Mouse (Mus musculus) liver, embryonic 13.5 days (tissue): ENCODE results near the gene Il4ra. TPM values are rescaled to one million over a fixed set of nuclear protein-coding genes. Genes with fewer than 3 reads are reported as not detected.

Experiments used
- ATAC-seq: fragments of 200-750 bp; cut with Nextera tagmentation; 2 replicates; pipeline ENCODE4 v1.8.0; 2017; ENCODE audit warnings: low read depth, mild to moderate bottlenecking, moderate number of reproducible peaks, moderate library complexity
- DNase-seq: peaks from one replicate; pipeline ENCODE4 v3.0.0; 2022
- H3K27ac ChIP-seq: fragments of 300-500 bp; sonication (generic); 2 replicates; pipeline ENCODE4 v1.5.1; 2015; ENCODE audit warnings: moderate library complexity, mild to moderate bottlenecking, inconsistent platforms
- H3K27me3 ChIP-seq: fragments of 300-500 bp; sonication (generic); 2 replicates; pipeline ENCODE4 v1.6.1; 2015; ENCODE audit warnings: mild to moderate bottlenecking, inconsistent platforms
- H3K36me3 ChIP-seq: fragments of 300-500 bp; sonication (generic); 2 replicates; pipeline ENCODE4 v1.6.1; 2015; ENCODE audit warnings: mild to moderate bottlenecking, inconsistent platforms
- H3K4me1 ChIP-seq: fragments of 300-500 bp; sonication (generic); replicated peaks from 2 replicates; pipeline ENCODE4 v1.6.1; 2015; ENCODE audit warnings: inconsistent platforms
- H3K4me2 ChIP-seq: fragments of 300-500 bp; sonication (generic); 2 replicates; pipeline ENCODE4 v1.6.1; 2015; ENCODE audit warnings: inconsistent platforms, mild to moderate bottlenecking, moderate library complexity
- H3K4me3 ChIP-seq: fragments of 300-500 bp; sonication (generic); replicated peaks from 2 replicates; pipeline ENCODE4 v1.5.1; 2015; ENCODE audit warnings: mild to moderate bottlenecking, inconsistent platforms
- H3K9ac ChIP-seq: fragments of 300-500 bp; sonication (generic); 2 replicates; pipeline ENCODE4 v1.6.1; 2015; ENCODE audit warnings: mild to moderate bottlenecking, inconsistent platforms
- H3K9me3 ChIP-seq: fragments of 300-500 bp; sonication (generic); replicated peaks from 2 replicates; pipeline ENCODE4 v1.6.1; 2016; ENCODE audit warnings: inconsistent platforms
- WGBS: fragments of 180-500 bp; shearing (Covaris S2); methylation state at CpG from one replicate; pipeline ENCODE4 v1.1.7; 2015; ENCODE audit not compliant: insufficient replicate concordance; 5-methylcytosine and 5-hydroxymethylcytosine counted together
- polyA plus RNA-seq: library from polyadenylated mRNA; unstranded; fragments of >200 nt; fragmentation: Nextera tagmentation; extraction: Ambion mirVana; gene quantifications from 2 replicates; pipeline ENCODE4 v1.2.1, GENCODE M21; 2015

Il4ra gene
- polyA plus RNA-seq, 1 experiment from 2014 or later = 2.9 TPM

DNA sequence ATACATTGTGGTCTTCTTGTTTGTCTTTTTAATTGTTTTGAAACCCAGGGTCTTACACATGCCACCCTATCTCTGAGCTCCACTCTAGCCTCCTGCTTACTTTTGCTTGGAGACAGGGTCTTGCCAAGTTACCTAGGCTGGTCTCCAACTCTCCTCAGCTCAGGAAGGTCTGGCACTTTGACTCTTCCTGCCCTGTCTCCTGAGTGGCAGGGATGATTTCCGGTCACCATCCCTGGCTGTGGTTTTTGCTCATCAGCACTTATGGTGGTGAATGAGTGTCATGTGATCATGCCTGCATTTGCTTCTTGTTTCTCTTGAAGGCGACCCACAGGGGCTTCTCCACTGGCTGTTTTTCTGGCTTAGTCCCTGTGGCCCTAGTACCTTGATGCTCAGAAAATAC is 21.9 kb downstream of the Il4ra start:
- 57% methylated on average over 2 of the region's 2 CpGs for WGBS
- H3K9ac ChIP-seq = no peak overlapping the region
- ATAC-seq = no peak
- no peaks in the 10 kb centered on the region for H3K9me3 ChIP-seq
- peaks cover 26% of the 10 kb centered on the region for H3K36me3 ChIP-seq
- H3K4me2 ChIP-seq = no peak overlapping the region
- H3K27ac ChIP-seq = no peak overlapping the region
- no peak for DNase-seq
- no peaks in the 10 kb centered on the region for H3K27me3 ChIP-seq
- H3K4me1 ChIP-seq = peaks cover 39% of the 10 kb centered on the region
- no peak overlapping the region for H3K4me3 ChIP-seq

DNA sequence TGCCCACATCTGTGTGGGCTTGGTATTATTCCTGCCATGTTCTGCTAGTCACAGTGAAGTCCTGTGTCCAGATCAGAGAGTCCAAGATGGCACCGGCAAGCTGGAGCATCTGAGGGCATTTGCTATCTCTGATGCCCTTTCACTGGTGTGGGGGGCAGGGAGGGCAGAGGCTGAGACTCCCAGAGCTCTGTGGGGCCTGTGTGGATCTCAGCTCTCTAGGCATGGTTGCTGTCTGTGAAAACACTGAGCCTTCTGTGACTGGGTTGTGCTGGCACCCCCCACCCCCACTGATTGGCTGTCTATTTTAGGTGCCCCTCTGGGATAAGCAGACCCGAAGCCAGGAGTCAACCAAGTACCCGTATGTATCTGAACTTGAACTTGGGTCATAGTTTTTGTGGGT is 22.9 kb downstream of the Il4ra start:
- H3K4me2 ChIP-seq = no peak overlapping the region
- DNase-seq (no peak), ATAC-seq (no peak)
- peaks cover 39% of the 10 kb centered on the region for H3K4me1 ChIP-seq
- no peaks in the 10 kb centered on the region for H3K27me3 ChIP-seq
- no peaks in the 10 kb centered on the region for H3K9me3 ChIP-seq
- H3K4me3 ChIP-seq = no peak overlapping the region
- H3K9ac ChIP-seq = no peak overlapping the region
- H3K27ac ChIP-seq = no peak overlapping the region
- H3K36me3 ChIP-seq = peaks cover 20% of the 10 kb centered on the region
- 61% methylated on average over 3 of the region's 3 CpGs for WGBS

DNA sequence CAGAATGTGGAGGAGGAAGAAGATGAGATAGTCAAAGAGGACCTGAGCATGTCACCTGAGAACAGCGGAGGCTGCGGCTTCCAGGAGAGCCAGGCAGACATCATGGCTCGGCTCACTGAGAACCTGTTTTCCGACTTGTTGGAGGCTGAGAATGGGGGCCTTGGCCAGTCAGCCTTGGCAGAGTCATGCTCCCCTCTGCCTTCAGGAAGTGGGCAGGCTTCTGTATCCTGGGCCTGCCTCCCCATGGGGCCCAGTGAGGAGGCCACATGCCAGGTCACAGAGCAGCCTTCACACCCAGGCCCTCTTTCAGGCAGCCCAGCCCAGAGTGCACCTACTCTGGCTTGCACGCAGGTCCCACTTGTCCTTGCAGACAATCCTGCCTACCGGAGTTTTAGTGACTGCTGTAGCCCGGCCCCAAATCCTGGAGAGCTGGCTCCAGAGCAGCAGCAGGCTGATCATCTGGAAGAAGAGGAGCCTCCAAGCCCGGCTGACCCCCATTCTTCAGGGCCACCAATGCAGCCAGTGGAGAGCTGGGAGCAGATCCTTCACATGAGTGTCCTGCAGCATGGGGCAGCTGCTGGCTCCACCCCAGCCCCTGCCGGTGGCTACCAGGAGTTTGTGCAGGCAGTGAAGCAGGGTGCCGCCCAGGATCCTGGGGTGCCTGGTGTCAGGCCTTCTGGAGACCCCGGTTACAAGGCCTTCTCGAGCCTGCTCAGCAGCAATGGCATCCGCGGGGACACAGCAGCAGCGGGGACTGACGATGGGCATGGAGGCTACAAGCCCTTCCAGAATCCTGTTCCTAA is 24.0 kb downstream of the Il4ra start:
- Histone ChIP-seq H3K4me2 (no peak overlapping the region), H3K9ac (no peak overlapping the region), H3K4me3 (no peak overlapping the region), H3K4me1 (peaks cover 43% of the 10 kb centered on the region), H3K27me3 (no peaks in the 10 kb centered on the region), H3K27ac (peak overlapping the region; percentile 34; the same call in 1 of the 2 replicates), H3K9me3 (no peaks in the 10 kb centered on the region), H3K36me3 (peaks cover 11% of the 10 kb centered on the region)
- no peak for DNase-seq
- ATAC-seq = peak; percentile 29; the same call in 1 of the 2 replicates
- 76% methylated on average over 16 of the region's 16 CpGs for WGBS

DNA sequence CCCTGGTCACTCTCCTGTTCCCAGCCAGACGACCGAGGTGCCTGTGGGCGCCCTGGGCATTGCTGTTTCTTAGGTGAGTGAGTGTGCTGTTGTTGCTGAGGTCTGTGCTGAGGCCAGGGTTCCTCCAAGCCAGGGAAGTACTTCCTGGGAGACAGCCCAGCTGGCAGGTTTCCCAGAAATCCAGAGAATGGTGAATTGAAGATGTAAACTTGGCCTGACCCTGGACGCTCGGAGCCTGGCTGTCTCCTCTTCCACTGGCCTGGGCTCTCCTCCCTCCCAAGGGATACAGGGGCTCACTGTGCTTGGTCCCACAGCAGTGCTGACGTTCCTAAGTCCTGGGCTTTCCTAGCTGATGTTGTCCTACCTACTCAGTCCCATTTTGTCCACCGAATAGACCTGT is 25.1 kb downstream of the Il4ra start:
- Histone ChIP-seq H3K4me3 (no peak overlapping the region), H3K27ac (0 out of 2 replicates have a peak overlapping the region, but pooled peaks have one; percentile 34), H3K9ac (no peak overlapping the region), H3K4me1 (peaks cover 53% of the 10 kb centered on the region), H3K9me3 (no peaks in the 10 kb centered on the region), H3K4me2 (no peak overlapping the region), H3K27me3 (no peaks in the 10 kb centered on the region), H3K36me3 (peaks cover 11% of the 10 kb centered on the region)
- WGBS = 81% methylated on average over 7 of the region's 7 CpGs
- DNase-seq (no peak), ATAC-seq (no peak)

DNA sequence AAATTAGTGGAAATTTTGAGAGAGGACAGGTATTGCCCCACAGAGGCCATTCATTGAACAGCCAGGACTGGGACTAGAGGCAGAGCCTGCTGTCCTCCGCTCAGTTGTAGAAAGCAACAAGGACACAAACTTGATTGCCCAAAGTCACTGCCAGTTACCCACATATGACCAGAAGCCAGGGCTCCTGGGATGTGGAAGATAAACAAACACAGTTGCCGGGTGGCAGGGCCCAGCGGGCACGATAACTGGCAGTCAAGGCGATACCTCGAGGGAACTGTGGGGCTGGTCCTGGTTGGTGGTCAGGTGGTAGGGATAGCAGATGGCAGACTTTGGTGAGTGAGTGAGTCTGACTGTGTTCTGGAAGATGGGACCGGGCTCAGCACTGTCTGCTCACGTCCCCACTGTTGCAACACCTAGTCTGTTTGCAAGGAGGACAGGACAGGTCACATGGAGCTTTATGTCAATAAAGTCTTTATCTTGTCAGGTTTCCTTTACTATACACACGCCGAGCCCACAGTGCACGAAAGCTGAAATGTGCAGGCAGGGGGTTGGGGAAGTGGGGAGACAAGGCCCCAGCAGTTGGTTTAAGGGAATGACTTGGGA is 25.7 kb downstream of the Il4ra start:
- no peaks in the 10 kb centered on the region for H3K9me3 ChIP-seq
- no peak overlapping the region for H3K27ac ChIP-seq
- peaks cover 11% of the 10 kb centered on the region for H3K36me3 ChIP-seq
- no peak overlapping the region for H3K9ac ChIP-seq
- H3K27me3 ChIP-seq = no peaks in the 10 kb centered on the region
- DNase-seq = no peak
- ATAC-seq = no peak
- H3K4me1 ChIP-seq = peaks cover 48% of the 10 kb centered on the region
- WGBS = 57% methylated on average over 11 of the region's 11 CpGs
- no peak overlapping the region for H3K4me3 ChIP-seq
- no peak overlapping the region for H3K4me2 ChIP-seq

DNA sequence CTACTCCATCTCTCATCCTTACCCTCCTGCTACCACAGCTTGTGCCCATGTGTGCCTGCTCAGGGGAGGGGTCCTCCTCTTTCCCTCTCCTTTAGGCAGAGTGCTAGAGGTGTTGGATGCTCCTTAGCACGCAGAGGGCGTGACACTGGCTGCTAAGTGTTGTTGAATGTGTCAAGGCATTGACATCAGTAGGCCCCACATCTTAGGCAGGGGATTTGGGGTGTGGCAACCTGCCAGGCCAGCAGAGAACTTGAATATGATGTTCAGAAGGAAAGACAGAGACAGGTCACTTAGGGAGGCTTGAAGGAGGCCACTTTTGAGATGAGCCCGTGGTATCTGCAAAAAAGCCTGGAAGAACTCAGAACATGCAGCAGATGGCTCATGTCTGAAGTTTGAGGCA is 26.2 kb downstream of the Il4ra start:
- peaks cover 48% of the 10 kb centered on the region for H3K4me1 ChIP-seq
- H3K9ac ChIP-seq = no peak overlapping the region
- H3K9me3 ChIP-seq = no peaks in the 10 kb centered on the region
- H3K36me3 ChIP-seq = peaks cover 11% of the 10 kb centered on the region
- 64% methylated on average over 3 of the region's 3 CpGs for WGBS
- no peak overlapping the region for H3K4me3 ChIP-seq
- H3K27me3 ChIP-seq = no peaks in the 10 kb centered on the region
- no peak for ATAC-seq
- DNase-seq = no peak
- no peak overlapping the region for H3K27ac ChIP-seq
- H3K4me2 ChIP-seq = no peak overlapping the region

DNA sequence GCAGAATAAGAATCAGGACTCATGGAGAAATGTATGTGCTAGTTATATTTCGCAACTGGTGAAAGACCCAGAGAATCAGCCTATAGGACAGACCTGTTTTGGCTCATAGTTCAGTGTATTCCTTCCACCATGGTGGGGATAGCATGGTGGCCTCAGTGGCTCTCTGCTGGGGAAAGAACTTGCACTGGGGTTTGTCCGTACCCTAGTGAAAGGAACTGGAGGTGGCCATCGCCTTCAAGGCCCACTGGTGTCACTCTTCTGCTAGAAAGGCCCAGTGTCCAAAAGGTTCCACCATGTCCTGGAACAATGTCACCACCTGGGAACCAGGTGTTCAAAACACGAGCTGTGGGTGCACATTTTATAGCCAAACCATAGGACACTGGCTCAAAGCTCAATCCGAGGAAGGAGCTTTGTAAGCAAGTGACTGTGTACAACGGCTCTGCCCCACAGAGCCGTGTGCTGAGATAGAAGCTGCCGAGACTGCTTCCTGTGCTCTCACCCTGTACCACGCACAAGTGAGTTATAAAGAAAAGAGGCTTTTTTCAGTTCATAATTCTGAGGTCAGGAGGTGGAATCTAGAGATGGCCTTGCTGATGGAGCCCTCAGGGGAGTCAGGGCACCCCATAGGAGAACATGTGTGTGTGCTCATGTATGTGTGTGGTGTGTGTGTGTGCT is 27.8 kb downstream of the Il4ra start:
- Histone ChIP-seq H3K9me3 (no peaks in the 10 kb centered on the region), H3K9ac (no peak overlapping the region), H3K4me3 (no peak overlapping the region), H3K27ac (no peak overlapping the region), H3K27me3 (no peaks in the 10 kb centered on the region), H3K4me1 (peaks cover 44% of the 10 kb centered on the region), H3K4me2 (no peak overlapping the region), H3K36me3 (peaks cover 8% of the 10 kb centered on the region)
- ATAC-seq = no peak
- 50% methylated on average over 9 of the region's 9 CpGs for WGBS
- no peak for DNase-seq

DNA sequence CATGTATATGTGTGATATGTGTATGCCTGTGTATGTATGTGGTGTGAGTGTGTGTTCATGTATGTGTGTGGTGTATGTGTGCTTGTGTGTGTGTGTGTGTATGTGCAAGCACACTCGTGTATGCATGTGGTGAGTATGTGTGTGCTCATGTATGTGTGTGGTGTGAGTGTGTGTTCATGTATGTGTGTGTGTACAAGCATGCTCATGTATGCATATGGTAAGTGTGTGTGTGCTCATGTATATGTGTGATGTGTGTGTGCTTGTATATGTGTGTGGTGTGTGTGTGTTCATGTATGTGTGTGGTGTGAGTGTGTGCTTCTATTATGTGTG is 28.3 kb downstream of the Il4ra start:
- H3K36me3 ChIP-seq = peaks cover 8% of the 10 kb centered on the region
- ATAC-seq = no peak
- no peak overlapping the region for H3K9ac ChIP-seq
- H3K4me2 ChIP-seq = no peak overlapping the region
- no peak overlapping the region for H3K27ac ChIP-seq
- no peak for DNase-seq
- no peak overlapping the region for H3K4me3 ChIP-seq
- H3K4me1 ChIP-seq = peaks cover 44% of the 10 kb centered on the region
- WGBS = 81% methylated on average over 1 of the region's 1 CpGs
- H3K9me3 ChIP-seq = no peaks in the 10 kb centered on the region
- no peaks in the 10 kb centered on the region for H3K27me3 ChIP-seq

DNA sequence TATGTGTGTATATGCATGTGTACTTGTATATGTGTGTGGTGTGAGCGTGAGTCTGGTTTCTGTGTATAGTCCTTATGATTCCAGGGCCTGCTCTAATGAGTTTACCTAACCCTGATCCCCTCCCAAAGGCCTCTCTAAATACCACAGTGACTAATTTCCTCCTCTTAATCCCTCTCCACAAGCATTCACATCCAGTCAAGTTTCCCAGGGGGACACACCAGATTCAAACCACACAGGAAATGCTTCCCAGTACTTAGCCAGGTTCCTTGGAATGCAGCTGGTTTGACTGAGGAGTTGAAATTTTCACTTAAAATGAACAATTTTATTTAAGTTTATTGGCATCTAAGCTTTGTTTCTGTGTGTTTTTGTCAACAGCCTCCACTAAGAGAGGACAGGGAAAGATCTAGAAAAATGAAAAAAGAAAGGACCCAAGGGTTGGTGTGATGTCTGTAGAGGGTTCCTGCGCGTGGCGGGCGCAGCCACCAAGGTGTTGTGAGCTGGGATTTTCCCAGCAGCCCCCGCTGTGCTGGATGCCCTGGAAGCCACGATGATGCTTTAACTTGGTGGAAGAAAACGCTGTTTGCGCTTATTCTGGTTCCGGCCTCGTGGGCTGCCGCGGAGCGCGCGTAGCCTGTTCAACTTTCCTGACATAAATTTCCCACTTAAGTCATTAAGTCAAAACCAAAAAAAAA is 28.9 kb downstream of the Il4ra start:
- ATAC-seq = no peak
- no peak overlapping the region; the same call in 1 of the 2 replicates for H3K27ac ChIP-seq

DNA sequence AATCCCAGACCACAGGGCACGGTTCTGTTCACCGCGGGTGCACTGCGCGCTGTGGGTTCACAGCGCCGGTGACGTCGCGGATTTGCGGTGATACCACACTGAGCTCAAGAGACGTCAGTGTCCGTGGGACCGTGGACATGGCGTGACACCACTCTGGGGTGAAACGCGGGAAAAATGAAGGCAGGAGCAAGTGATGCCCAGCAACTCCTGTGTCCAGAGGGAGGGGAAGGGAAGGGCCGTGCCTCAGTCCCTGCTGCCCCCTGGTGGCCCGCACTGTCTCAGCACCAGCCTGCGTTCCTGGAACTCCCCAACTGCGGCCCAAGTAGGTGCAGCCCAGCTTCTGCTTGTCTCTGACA is 29.4 kb downstream of the Il4ra start:
- 2% methylated on average over 21 of the region's 21 CpGs for WGBS
- peak; percentile 74 for ATAC-seq
- Histone ChIP-seq H3K9ac (peak overlapping the region; percentile 63), H3K27ac (no peak overlapping the region; the same call in 1 of the 2 replicates), H3K4me1 (peaks cover 34% of the 10 kb centered on the region), H3K4me2 (peak overlapping the region; percentile 73), H3K27me3 (no peaks in the 10 kb centered on the region), H3K4me3 (peak overlapping the region; percentile 50), H3K9me3 (0 out of 2 replicates have a peak, but pooled peaks cover 1% of the 10 kb centered on the region), H3K36me3 (peaks cover 2% of the 10 kb centered on the region)
- DNase-seq = peak; percentile 75

More for the DNA sequence above, 28.9 kb downstream of the Il4ra start:
- H3K4me2 ChIP-seq = peak overlapping the region; percentile 73
- H3K4me1 ChIP-seq = peaks cover 39% of the 10 kb centered on the region
- 17% methylated on average over 16 of the region's 16 CpGs for WGBS
- H3K27me3 ChIP-seq = no peaks in the 10 kb centered on the region
- no peaks in the 10 kb centered on the region for H3K9me3 ChIP-seq
- H3K4me3 ChIP-seq = peak overlapping the region; percentile 50
- peak overlapping the region; percentile 63 for H3K9ac ChIP-seq
- peaks cover 7% of the 10 kb centered on the region for H3K36me3 ChIP-seq
- no peak for DNase-seq

DNA sequence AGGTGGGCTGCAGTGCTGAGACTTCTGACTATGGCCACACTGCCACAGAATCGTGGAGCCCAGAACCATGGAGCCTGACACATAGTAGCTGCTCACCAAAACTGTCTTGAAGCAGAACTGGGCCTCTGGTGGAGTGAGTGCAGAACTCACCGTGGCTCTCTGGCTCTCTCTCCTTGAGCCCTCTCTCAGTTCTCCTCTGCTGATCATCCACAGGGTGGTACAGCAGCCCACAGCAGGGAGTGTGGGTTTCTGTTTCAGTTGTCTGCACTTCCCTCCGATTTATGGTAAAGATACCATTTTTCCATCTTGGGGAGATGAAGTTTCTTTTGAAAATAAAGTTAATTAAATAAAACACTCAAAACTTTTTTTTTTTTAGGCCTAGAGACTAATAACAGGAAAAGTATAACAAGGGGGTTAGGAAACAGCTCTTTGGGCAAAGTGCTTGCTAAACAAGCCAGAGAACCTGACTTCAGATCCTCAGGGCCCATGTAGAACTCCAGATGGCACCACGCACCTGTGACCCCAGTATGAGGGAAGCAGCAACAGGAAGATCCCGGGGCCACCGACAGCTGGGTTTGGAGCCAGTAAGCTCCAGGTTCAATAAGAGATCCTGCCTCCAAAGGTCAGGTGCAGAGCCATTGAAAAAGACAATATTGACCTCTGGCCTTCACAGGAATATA is 31.5 kb downstream of the Il4ra start:
- no peaks in the 10 kb centered on the region for H3K36me3 ChIP-seq
- no peak overlapping the region for H3K27ac ChIP-seq
- H3K9ac ChIP-seq = no peak overlapping the region
- ATAC-seq (no peak), DNase-seq (no peak)
- WGBS = 53% methylated on average over 6 of the region's 6 CpGs
- no peak overlapping the region for H3K4me2 ChIP-seq
- H3K9me3 ChIP-seq = 0 out of 2 replicates have a peak, but pooled peaks cover 4% of the 10 kb centered on the region
- no peak overlapping the region for H3K4me3 ChIP-seq
- no peaks in the 10 kb centered on the region for H3K27me3 ChIP-seq
- peaks cover 15% of the 10 kb centered on the region for H3K4me1 ChIP-seq
